Mouse (Mus musculus): ENCODE results near the gene Wdr83. TPM values are rescaled to one million over a fixed set of nuclear protein-coding genes. Genes with fewer than 3 reads are reported as not detected.

Gene Wdr83
- polyA plus RNA-seq, 1 experiment: 45.7 TPM

GRCm38 (mm10) chr8:85035165-85035727, 45.9 kb downstream of the Wdr83 start:
- no peak for DNase-seq (ENCODE audit: low spot score)

GRCm38 (mm10) chr8:85034764-85035163, 46.3 kb downstream of the Wdr83 start:
- no peak for DNase-seq (ENCODE audit: low spot score)

- no peak for DNase-seq (ENCODE audit: low spot score)
Observed at GRCm38 (mm10) chr8:85033867-85034266, 47.2 kb downstream of the Wdr83 start.

- DNase-seq (ENCODE audit: low spot score): no peak
Observed at GRCm38 (mm10) chr8:85032622-85033311, 48.3 kb downstream of the Wdr83 start.

- no peak for DNase-seq (ENCODE audit: low spot score)
Observed at GRCm38 (mm10) chr8:85029271-85029670, 51.8 kb downstream of the Wdr83 start.

GRCm38 (mm10) chr8:85027922-85028321, 53.2 kb downstream of the Wdr83 start:
- DNase-seq (ENCODE audit: low spot score): no peak

- DNase-seq (ENCODE audit: low spot score): no peak
Observed at GRCm38 (mm10) chr8:85027516-85027855, 53.6 kb downstream of the Wdr83 start.

- DNase-seq (ENCODE audit: low spot score): peak; percentile 97
Observed at GRCm38 (mm10) chr8:85026670-85027515, 54.2 kb downstream of the Wdr83 start, which contains the start of gene Trir. TSS of gene Trir (plus strand) at chr8:85026823.

- DNase-seq (ENCODE audit: low spot score): peak; percentile 64
Observed at GRCm38 (mm10) chr8:85025098-85025932, 55.8 kb downstream of the Wdr83 start, which contains the start of gene Asna1. TSS of gene Asna1 (minus strand) at chr8:85025281.

Other genes starting within 250 kb of the Wdr83 start
- gene Gadd45gip1, start 249.8 kb downstream of the Wdr83 start, polyA plus RNA-seq (2012; rRNA removed): 22.0 and 22.2 TPM in 2 replicates
- gene Rad23a, start 240.6 kb downstream of the Wdr83 start, polyA plus RNA-seq (2012; rRNA removed): 63.3 and 69.9 TPM in 2 replicates
- 362 and 430 TPM in 2 replicates for gene Calr, start 234.4 kb downstream of the Wdr83 start, polyA plus RNA-seq (2012; rRNA removed)
- gene Farsa, start 224.3 kb downstream of the Wdr83 start, polyA plus RNA-seq (2012; rRNA removed): 39.2 and 51.4 TPM in 2 replicates
- 2.8 and 3.2 TPM in 2 replicates for gene Syce2, start 209.2 kb downstream of the Wdr83 start, polyA plus RNA-seq (2012; rRNA removed)
- 31.4 and 33.1 TPM in 2 replicates for gene Gcdh, start 187.4 kb downstream of the Wdr83 start, polyA plus RNA-seq (2012; rRNA removed)
- gene Klf1, start 179.4 kb downstream of the Wdr83 start, polyA plus RNA-seq (2012; rRNA removed): 0.15 TPM in 2 replicates
- 18.4 and 20.4 TPM in 2 replicates for gene Dnase2a, start 172.7 kb downstream of the Wdr83 start, polyA plus RNA-seq (2012; rRNA removed)
- 0.17 and 0.19 TPM in 2 replicates for gene Mast1, start 143.9 kb downstream of the Wdr83 start, polyA plus RNA-seq (2012; rRNA removed)
- not detected in 2 replicates for gene Rtbdn, start 134.3 kb downstream of the Wdr83 start, polyA plus RNA-seq (2012; rRNA removed)
- gene Gm49661, start 111.9 kb downstream of the Wdr83 start, polyA plus RNA-seq (2012; rRNA removed): not detected in 2 replicates
- gene Prdx2, start 111.7 kb downstream of the Wdr83 start, polyA plus RNA-seq (2012; rRNA removed): 215 and 231 TPM in 2 replicates
- gene Rnaseh2a, start 111.5 kb downstream of the Wdr83 start, polyA plus RNA-seq (2012; rRNA removed): 49.4 and 49.5 TPM in 2 replicates
- gene Junb, start 102.6 kb downstream of the Wdr83 start, polyA plus RNA-seq (2012; rRNA removed): 97.4 and 121 TPM in 2 replicates
- gene Hook2, start 90.7 kb downstream of the Wdr83 start, polyA plus RNA-seq (2012; rRNA removed): 26.9 and 28.5 TPM in 2 replicates
- gene Best2, start 66.8 kb downstream of the Wdr83 start, polyA plus RNA-seq (2012; rRNA removed): 0.04 TPM in 1 of 2 replicates, not detected in the other
- 113 and 136 TPM in 2 replicates for gene Asna1, start 56.0 kb downstream of the Wdr83 start, polyA plus RNA-seq (2012; rRNA removed)
- gene Trir, start 54.5 kb downstream of the Wdr83 start, polyA plus RNA-seq (2012; rRNA removed): 109 and 140 TPM in 2 replicates
- gene Tnpo2, start 44.4 kb downstream of the Wdr83 start, polyA plus RNA-seq (2012; rRNA removed): 50.0 and 53.0 TPM in 2 replicates
- 38.9 and 54.7 TPM in 2 replicates for gene Fbxw9, start 21.3 kb downstream of the Wdr83 start, polyA plus RNA-seq (2012; rRNA removed)
- 0.43 and 1.2 TPM in 2 replicates for gene Gm5741, start 13.3 kb downstream of the Wdr83 start, polyA plus RNA-seq (2012; rRNA removed)
- gene Dhps, start 9.5 kb downstream of the Wdr83 start, polyA plus RNA-seq (2012; rRNA removed): 41.0 and 47.1 TPM in 2 replicates
- gene Wdr83os, start 566 bp downstream of the Wdr83 start, polyA plus RNA-seq (2012; rRNA removed): 95.6 and 103 TPM in 2 replicates
- 72.9 and 74.8 TPM in 2 replicates for gene Man2b1, start 2.0 kb upstream of the Wdr83 start, polyA plus RNA-seq (2012; rRNA removed)
- gene Zfp791, start 41.8 kb upstream of the Wdr83 start, polyA plus RNA-seq (2012; rRNA removed): 3.9 and 4.3 TPM in 2 replicates
- not detected in 2 replicates for gene Cks1brt, start 70.6 kb upstream of the Wdr83 start, polyA plus RNA-seq (2012; rRNA removed)
- not detected in 2 replicates for gene Olfr371, start 144.7 kb upstream of the Wdr83 start, polyA plus RNA-seq (2012; rRNA removed)
- 25.1 and 31.3 TPM in 2 replicates for gene Orc6, start 218.3 kb upstream of the Wdr83 start, polyA plus RNA-seq (2012; rRNA removed)
- 92.0 and 94.3 TPM in 2 replicates for gene Vps35, start 218.5 kb upstream of the Wdr83 start, polyA plus RNA-seq (2012; rRNA removed)